Mouse (Mus musculus): Measurements from ENCODE around the gene Epb41l2. TPM values are rescaled to one million over a fixed set of nuclear protein-coding genes. Genes with fewer than 3 reads are reported as not detected.

Epb41l2 gene
- polyA plus RNA-seq, 1 experiment from 2014 or later, result 47.2 TPM

GRCm38 (mm10) chr10:25432938-25433337, 73.3 kb downstream of the Epb41l2 start:
- Histone ChIP-seq H3K4me3 (no peak overlapping the region), H3K27me3 (no peaks in the 10 kb centered on the region), H3K36me3 (no peaks in the 10 kb centered on the region), H3K9me3 (replicated peaks) (no peaks in the 10 kb centered on the region), H3K9ac (no peak overlapping the region), H3K4me2 (replicated peaks) (no peak overlapping the region), H3K27ac (no peak overlapping the region), H3K4me1 (peaks cover 12% of the 10 kb centered on the region; the same call in 1 of the 2 replicates)
- ATAC-seq (ENCODE audit: low FRiP score), result no peak
- 60% methylated on average over 5 of the region's 5 CpGs for WGBS

DNA sequence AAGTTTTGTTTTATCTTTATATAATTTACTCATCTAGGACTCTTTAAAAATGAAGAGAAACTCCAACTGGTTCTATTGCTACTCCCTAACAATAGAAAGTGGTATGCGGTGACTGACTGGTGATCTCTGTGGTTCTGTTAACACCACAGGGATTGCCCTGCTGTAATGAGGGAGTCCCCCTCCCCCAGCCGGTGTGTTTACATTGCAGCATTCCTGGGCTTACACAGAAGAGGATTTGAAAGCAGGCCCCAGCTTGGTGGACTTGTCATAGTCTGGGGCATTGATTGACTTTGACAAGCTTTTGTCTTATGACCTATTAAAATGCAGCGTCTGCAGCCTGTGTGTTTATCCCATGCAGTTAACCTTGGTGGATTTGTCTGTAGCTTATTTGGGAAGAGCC, 73.9 kb downstream of the Epb41l2 start:
- no peak overlapping the region for H3K4me2 ChIP-seq (replicated peaks)
- H3K4me3 ChIP-seq, result no peak overlapping the region
- no peaks in the 10 kb centered on the region for H3K36me3 ChIP-seq
- no peak overlapping the region for H3K27ac ChIP-seq
- WGBS, result 13% methylated on average over 3 of the region's 3 CpGs
- H3K27me3 ChIP-seq, result no peaks in the 10 kb centered on the region
- peak; percentile 68 for ATAC-seq (ENCODE audit: low FRiP score)
- no peak overlapping the region for H3K9ac ChIP-seq
- H3K9me3 ChIP-seq (replicated peaks), result no peaks in the 10 kb centered on the region
- peaks cover 12% of the 10 kb centered on the region; the same call in 1 of the 2 replicates for H3K4me1 ChIP-seq

- 63% methylated on average over 13 of the region's 13 CpGs for WGBS
- H3K4me2 ChIP-seq (replicated peaks), result no peak overlapping the region
- H3K9me3 ChIP-seq (replicated peaks), result no peaks in the 10 kb centered on the region
- no peaks in the 10 kb centered on the region for H3K36me3 ChIP-seq
- no peaks in the 10 kb centered on the region for H3K27me3 ChIP-seq
- no peak overlapping the region; the same call in 1 of the 2 replicates for H3K27ac ChIP-seq
- H3K4me3 ChIP-seq, result no peak overlapping the region
- peaks cover 12% of the 10 kb centered on the region; the same call in 1 of the 2 replicates for H3K4me1 ChIP-seq
- no peak overlapping the region for H3K9ac ChIP-seq
- ATAC-seq (ENCODE audit: low FRiP score), result no peak
These were observed 74.9 kb downstream of the Epb41l2 start for GRCm38 (mm10) chr10:25434358-25435044.

- Histone ChIP-seq H3K36me3 (no peaks in the 10 kb centered on the region), H3K27ac (no peak overlapping the region), H3K4me2 (replicated peaks) (no peak overlapping the region), H3K4me1 (peaks cover 6% of the 10 kb centered on the region; the same call in 1 of the 2 replicates), H3K9ac (no peak overlapping the region), H3K4me3 (no peak overlapping the region), H3K27me3 (no peaks in the 10 kb centered on the region), H3K9me3 (replicated peaks) (no peaks in the 10 kb centered on the region)
- WGBS, result 72% methylated on average over 6 of the region's 6 CpGs
- ATAC-seq (ENCODE audit: low FRiP score), result no peak
These were observed 77.3 kb downstream of the Epb41l2 start for GRCm38 (mm10) chr10:25436703-25437401.

DNA sequence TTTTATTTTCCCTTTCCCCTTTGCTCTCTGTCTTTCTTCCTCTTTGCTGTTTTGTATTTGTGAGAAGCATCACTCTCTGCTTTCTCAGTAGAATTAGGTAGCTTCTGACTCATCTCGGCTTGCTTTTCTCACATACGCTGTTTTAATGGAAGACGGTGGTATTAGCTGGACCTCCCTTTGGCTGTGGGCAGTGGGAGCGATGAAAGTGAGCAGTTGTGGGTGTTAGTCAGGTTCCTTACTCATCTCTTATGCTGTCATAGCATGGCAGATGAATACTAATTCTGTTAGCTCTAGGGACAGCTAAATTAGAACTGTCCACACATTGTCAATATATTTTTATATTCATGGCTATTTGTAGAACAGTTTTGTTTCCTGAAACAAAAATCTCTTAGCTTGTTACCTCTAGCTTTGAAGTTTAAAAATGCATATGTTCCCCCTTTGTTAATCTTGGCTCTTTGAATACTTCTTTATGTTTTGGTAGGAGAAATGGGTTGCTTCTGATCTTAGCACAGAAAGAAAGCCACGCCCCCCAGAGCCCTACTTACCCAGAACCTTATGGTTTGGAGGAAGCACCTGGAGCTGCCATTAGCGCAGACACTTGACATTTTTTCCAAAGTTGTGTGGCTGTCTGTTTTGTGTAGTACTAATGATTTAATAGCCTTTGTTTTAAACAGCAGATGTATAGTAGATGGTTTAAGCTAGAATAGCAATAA, 78.1 kb downstream of the Epb41l2 start:
- ATAC-seq (ENCODE audit: low FRiP score), result no peak
- WGBS, result 84% methylated on average over 6 of the region's 6 CpGs
- no peaks in the 10 kb centered on the region for H3K27me3 ChIP-seq
- H3K4me1 ChIP-seq, result peaks cover 6% of the 10 kb centered on the region; the same call in 1 of the 2 replicates
- H3K9ac ChIP-seq, result no peak overlapping the region
- H3K9me3 ChIP-seq (replicated peaks), result no peaks in the 10 kb centered on the region
- no peak overlapping the region for H3K4me2 ChIP-seq (replicated peaks)
- H3K36me3 ChIP-seq, result no peaks in the 10 kb centered on the region
- no peak overlapping the region for H3K4me3 ChIP-seq
- no peak overlapping the region for H3K27ac ChIP-seq

DNA sequence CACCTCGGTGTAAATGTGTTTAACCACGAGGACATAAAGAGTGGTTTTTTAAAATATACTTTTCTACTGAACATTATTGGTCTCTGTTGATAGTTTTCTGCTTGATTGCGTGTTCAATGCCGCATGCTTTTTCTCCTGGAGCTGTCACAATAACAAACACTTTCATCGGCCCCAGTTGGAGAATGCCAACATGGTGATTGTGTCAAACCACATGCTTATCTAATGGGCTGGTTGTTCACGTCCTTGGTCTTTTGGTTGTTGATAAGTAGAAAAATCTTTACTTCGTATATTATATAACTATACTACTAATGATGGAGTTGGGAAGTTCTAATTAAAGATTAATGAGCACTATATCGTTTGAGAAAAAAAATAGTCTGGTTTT, 78.7 kb downstream of the Epb41l2 start:
- Histone ChIP-seq H3K9ac (no peak overlapping the region), H3K36me3 (no peaks in the 10 kb centered on the region), H3K9me3 (replicated peaks) (no peaks in the 10 kb centered on the region), H3K27me3 (no peaks in the 10 kb centered on the region), H3K4me2 (replicated peaks) (no peak overlapping the region), H3K27ac (no peak overlapping the region), H3K4me1 (peaks cover 6% of the 10 kb centered on the region; the same call in 1 of the 2 replicates), H3K4me3 (no peak overlapping the region)
- WGBS, result 89% methylated on average over 8 of the region's 8 CpGs
- no peak for ATAC-seq (ENCODE audit: low FRiP score)

DNA sequence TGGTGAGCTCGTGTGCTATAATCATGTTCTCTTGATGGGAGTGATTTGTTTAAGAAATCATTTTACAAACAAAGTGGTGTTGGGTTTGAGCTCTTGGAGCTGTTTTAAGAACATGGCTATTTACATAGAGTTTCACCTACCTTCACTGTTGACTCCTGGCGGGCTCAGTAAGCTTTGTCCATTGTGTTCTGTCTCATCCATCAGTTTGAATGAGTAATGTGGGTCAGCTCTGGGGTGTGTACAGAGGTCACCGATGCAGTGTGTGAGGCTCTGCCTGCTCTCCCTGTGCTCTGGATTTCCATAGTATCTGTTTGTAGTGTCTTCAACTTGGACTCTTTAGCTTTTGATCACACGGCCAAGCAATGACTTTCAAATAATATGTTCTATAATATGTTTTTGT, 79.6 kb downstream of the Epb41l2 start:
- Histone ChIP-seq H3K27me3 (no peaks in the 10 kb centered on the region), H3K9ac (no peak overlapping the region), H3K4me2 (replicated peaks) (no peak overlapping the region), H3K36me3 (peaks cover 6% of the 10 kb centered on the region), H3K27ac (no peak overlapping the region), H3K9me3 (replicated peaks) (no peaks in the 10 kb centered on the region), H3K4me1 (peaks cover 3% of the 10 kb centered on the region; the same call in 1 of the 2 replicates), H3K4me3 (no peak overlapping the region)
- WGBS, result 42% methylated on average over 4 of the region's 4 CpGs
- ATAC-seq (ENCODE audit: low FRiP score), result no peak

DNA sequence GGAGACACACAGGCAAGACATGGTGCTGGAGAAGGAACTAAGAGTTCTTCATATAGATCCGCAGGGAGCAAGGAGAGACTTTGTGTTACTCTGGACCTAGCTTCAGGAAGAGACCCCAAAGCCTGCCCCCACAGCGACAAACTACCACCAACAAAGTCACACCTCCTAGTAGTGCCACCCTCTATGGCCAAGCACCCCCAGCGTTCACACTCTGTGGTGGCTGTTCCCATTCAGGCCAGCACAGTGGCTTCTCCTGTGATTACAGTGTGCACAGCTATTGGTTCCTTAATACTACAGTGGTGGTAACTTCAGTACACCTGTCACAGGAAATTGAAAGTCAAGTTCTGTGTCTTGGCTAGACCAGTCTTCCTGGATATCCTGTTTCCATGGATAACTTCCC, 80.3 kb downstream of the Epb41l2 start:
- Histone ChIP-seq H3K9ac (no peak overlapping the region), H3K36me3 (peaks cover 6% of the 10 kb centered on the region), H3K9me3 (replicated peaks) (no peaks in the 10 kb centered on the region), H3K4me1 (no peaks in the 10 kb centered on the region), H3K27me3 (no peaks in the 10 kb centered on the region), H3K4me2 (replicated peaks) (no peak overlapping the region), H3K4me3 (no peak overlapping the region), H3K27ac (no peak overlapping the region)
- no peak for ATAC-seq (ENCODE audit: low FRiP score)
- 92% methylated on average over 3 of the region's 3 CpGs for WGBS

DNA sequence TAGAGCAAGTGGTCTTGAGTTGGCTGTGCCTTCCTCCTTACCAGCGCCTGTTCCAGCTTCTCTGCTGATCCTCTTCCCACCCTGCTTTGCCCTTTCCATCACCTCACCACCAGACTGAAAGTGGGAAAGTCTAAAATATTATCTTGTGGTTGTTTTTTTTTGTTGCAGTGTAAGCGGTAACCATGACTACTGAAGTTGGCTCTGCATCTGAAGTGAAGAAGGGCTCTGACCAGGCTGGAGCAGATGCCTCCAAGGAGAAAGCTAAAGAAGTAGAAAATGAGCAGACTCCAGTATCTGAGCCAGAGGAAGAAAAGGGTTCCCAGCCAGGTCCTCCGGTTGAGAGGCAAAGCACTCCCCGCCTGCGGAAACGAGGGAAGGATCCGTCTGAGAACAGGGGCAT, 81.8 kb downstream of the Epb41l2 start:
- H3K4me3 ChIP-seq, result no peak overlapping the region
- peaks cover 8% of the 10 kb centered on the region for H3K36me3 ChIP-seq
- H3K4me2 ChIP-seq (replicated peaks), result no peak overlapping the region
- H3K9me3 ChIP-seq (replicated peaks), result no peaks in the 10 kb centered on the region
- no peaks in the 10 kb centered on the region for H3K4me1 ChIP-seq
- no peaks in the 10 kb centered on the region for H3K27me3 ChIP-seq
- ATAC-seq (ENCODE audit: low FRiP score), result no peak
- H3K9ac ChIP-seq, result no peak overlapping the region
- 91% methylated on average over 7 of the region's 7 CpGs for WGBS
- no peak overlapping the region for H3K27ac ChIP-seq

DNA sequence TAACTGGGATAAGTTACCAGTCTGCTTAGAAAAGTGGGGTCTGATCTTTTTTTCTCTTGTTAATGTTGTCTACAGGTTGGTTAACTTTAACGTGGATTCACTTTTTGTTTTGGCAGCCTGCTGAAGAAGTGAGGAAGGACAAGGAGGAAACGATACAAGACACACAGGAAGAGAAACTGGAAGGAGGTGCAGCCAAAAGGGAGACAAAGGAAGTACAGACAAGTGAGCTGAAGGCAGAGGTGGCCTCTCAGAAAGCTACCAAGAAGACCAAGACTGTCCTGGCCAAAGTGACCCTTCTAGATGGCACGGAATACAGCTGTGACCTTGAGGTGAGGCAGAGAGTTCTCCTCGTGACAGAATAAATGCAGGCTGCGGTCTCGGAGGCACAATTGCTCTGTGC, 84.0 kb downstream of the Epb41l2 start:
- no peaks in the 10 kb centered on the region for H3K27me3 ChIP-seq
- no peak overlapping the region for H3K27ac ChIP-seq
- ATAC-seq (ENCODE audit: low FRiP score), result no peak
- H3K36me3 ChIP-seq, result peaks cover 8% of the 10 kb centered on the region
- H3K4me2 ChIP-seq (replicated peaks), result no peak overlapping the region
- H3K4me3 ChIP-seq, result no peak overlapping the region
- no peak overlapping the region for H3K9ac ChIP-seq
- 90% methylated on average over 6 of the region's 6 CpGs for WGBS
- no peaks in the 10 kb centered on the region for H3K9me3 ChIP-seq (replicated peaks)
- H3K4me1 ChIP-seq, result no peaks in the 10 kb centered on the region

DNA sequence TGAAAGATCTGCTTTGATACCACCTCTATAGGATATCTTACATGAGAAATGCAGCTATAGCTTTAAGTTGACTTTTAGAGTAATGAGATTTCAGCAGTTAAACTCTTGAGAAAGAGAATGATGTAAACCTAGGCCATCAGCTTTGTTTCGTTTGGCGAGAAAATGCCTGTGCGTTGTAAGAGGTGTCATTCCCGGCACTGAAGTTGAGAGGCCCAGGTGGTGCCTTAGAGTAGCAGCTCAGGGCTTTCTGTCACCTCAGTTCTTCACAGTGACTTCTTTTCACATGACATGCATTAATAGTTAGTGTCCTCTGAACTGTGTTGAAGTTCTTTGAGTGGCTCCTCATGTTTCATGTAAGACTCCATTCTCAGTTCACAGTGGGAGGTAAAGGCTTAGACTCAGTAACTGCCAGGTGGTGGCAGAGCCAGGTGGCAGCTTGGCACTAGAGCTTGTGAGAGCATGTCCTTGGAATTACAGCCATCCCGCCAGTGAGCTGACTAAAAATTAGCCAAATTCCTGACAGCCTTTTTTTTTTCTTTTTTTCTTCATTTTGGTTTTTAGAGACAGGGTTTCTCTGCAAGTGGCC, 84.7 kb downstream of the Epb41l2 start:
- Histone ChIP-seq H3K36me3 (peaks cover 8% of the 10 kb centered on the region), H3K27me3 (no peaks in the 10 kb centered on the region), H3K9me3 (replicated peaks) (no peaks in the 10 kb centered on the region), H3K4me2 (replicated peaks) (no peak overlapping the region), H3K4me1 (peaks cover under 1% of the 10 kb centered on the region), H3K4me3 (no peak overlapping the region), H3K27ac (no peak overlapping the region), H3K9ac (no peak overlapping the region)
- ATAC-seq (ENCODE audit: low FRiP score), result no peak
- 83% methylated on average over 5 of the region's 5 CpGs for WGBS

DNA sequence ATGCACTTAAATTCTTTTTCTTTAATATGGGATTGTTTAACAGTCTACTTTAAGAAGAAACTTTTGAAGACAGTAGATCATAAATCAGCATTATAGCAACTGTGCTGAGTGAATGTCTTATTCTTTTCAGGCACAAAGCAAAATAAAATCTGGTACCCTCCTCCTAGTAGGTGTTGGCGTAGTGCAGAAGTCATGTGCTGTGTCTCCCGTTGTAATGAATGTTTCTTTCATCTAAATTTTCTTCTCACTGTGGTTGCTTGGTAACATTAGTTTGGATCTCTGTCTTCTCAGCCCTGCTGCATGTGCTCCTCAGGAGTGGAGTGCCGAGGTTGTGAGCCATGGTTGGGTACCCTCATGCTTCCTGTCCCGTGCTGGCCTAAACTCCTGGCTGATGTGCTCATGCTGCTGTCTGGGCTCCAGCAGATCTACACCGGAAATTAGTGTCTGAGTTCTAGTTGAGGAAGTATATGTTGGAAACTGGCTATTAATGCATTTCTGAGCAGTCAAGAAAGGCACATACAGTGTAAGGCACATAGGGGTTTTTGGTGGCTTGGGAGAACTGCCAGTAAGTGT, 87.4 kb downstream of the Epb41l2 start:
- Histone ChIP-seq H3K4me1 (peaks cover 7% of the 10 kb centered on the region), H3K9me3 (replicated peaks) (no peaks in the 10 kb centered on the region), H3K36me3 (peaks cover 8% of the 10 kb centered on the region), H3K27me3 (no peaks in the 10 kb centered on the region), H3K4me2 (replicated peaks) (no peak overlapping the region), H3K9ac (no peak overlapping the region), H3K4me3 (no peak overlapping the region), H3K27ac (no peak overlapping the region)
- ATAC-seq (ENCODE audit: low FRiP score), result no peak
- 68% methylated on average over 5 of the region's 5 CpGs for WGBS

Measured in hindbrain, embryonic 12.5 days (tissue).